Mouse (Mus musculus): ENCODE measurements around the gene 1700067K01Rik. TPM values are rescaled to one million over a fixed set of nuclear protein-coding genes. Genes with fewer than 3 reads are reported as not detected.
"Not testable (repeated sequence)": the region's sequence is repeated elsewhere in the genome, so short reads cannot be mapped to it uniquely, and the experiment has no call there.

Gene 1700067K01Rik
- polyA plus RNA-seq, 1 experiment from 2014 or later: 0.73 TPM

GRCm38 (mm10) chr8:83974521-83974920 lies 26.8 kb upstream of the 1700067K01Rik start:
- H3K4me1 ChIP-seq: peaks cover 53% of the 10 kb centered on the region
- 83% methylated on average over 4 of the region's 4 CpGs for WGBS
- no peak for DNase-seq (ENCODE audit: low spot score)
- peaks cover 34% of the 10 kb centered on the region for H3K36me3 ChIP-seq
- H3K27me3 ChIP-seq (ENCODE audit: low read depth, poor library complexity, severe bottlenecking): no peaks in the 10 kb centered on the region
- no peaks in the 10 kb centered on the region for H3K9me3 ChIP-seq (replicated peaks)
- peak overlapping the region; percentile 89 for H3K4me3 ChIP-seq
- no peak overlapping the region for H3K27ac ChIP-seq

- Histone ChIP-seq H3K4me3 (no peak overlapping the region), H3K27me3 (ENCODE audit: low read depth, poor library complexity, severe bottlenecking) (no peaks in the 10 kb centered on the region), H3K4me1 (peaks cover 53% of the 10 kb centered on the region), H3K9me3 (replicated peaks) (no peaks in the 10 kb centered on the region), H3K36me3 (peaks cover 41% of the 10 kb centered on the region), H3K27ac (no peak overlapping the region)
- 85% methylated on average over 4 of the region's 4 CpGs for WGBS
- DNase-seq (ENCODE audit: low spot score): no peak
Observed at GRCm38 (mm10) chr8:83976101-83976630, 25.1 kb upstream of the 1700067K01Rik start.

GRCm38 (mm10) chr8:83976779-83977350 lies 24.4 kb upstream of the 1700067K01Rik start:
- whole genome bisulfite sequencing: 90% methylated on average over 5 of the region's 5 CpGs
- Histone ChIP-seq H3K27ac (peak overlapping the region; percentile 70), H3K4me1 (peaks cover 48% of the 10 kb centered on the region)

GRCm38 (mm10) chr8:83977646-83978045 lies 23.7 kb upstream of the 1700067K01Rik start:
- 60% methylated on average over 6 of the region's 6 CpGs for WGBS
- no peak for DNase-seq (ENCODE audit: low spot score)
- Histone ChIP-seq H3K27ac (peak overlapping the region; percentile 70), H3K4me1 (peaks cover 40% of the 10 kb centered on the region), H3K36me3 (peaks cover 56% of the 10 kb centered on the region), H3K9me3 (replicated peaks) (no peaks in the 10 kb centered on the region), H3K27me3 (ENCODE audit: low read depth, poor library complexity, severe bottlenecking) (no peaks in the 10 kb centered on the region), H3K4me3 (peak overlapping the region; percentile 25; the same call in 1 of the 2 replicates)

More at GRCm38 (mm10) chr8:83976779-83977350, 24.4 kb upstream of the 1700067K01Rik start:
- Histone ChIP-seq H3K9me3 (replicated peaks) (no peaks in the 10 kb centered on the region), H3K36me3 (peaks cover 48% of the 10 kb centered on the region), H3K27me3 (ENCODE audit: low read depth, poor library complexity, severe bottlenecking) (no peaks in the 10 kb centered on the region), H3K4me3 (0 out of 2 replicates have a peak overlapping the region, but pooled peaks have one; percentile 2)
- DNase-seq (ENCODE audit: low spot score): no peak

GRCm38 (mm10) chr8:83978200-83978599 lies 23.1 kb upstream of the 1700067K01Rik start:
- Histone ChIP-seq H3K27me3 (ENCODE audit: low read depth, poor library complexity, severe bottlenecking) (no peaks in the 10 kb centered on the region), H3K27ac (peak overlapping the region; percentile 70), H3K4me1 (peaks cover 35% of the 10 kb centered on the region), H3K4me3 (0 out of 2 replicates have a peak overlapping the region, but pooled peaks have one; percentile 25), H3K36me3 (peaks cover 61% of the 10 kb centered on the region), H3K9me3 (replicated peaks) (no peaks in the 10 kb centered on the region)
- 74% methylated on average over 9 of the region's 9 CpGs for WGBS
- DNase-seq (ENCODE audit: low spot score): no peak

- Histone ChIP-seq H3K27ac (0 out of 2 replicates have a peak overlapping the region, but pooled peaks have one; percentile 30), H3K9me3 (replicated peaks) (no peaks in the 10 kb centered on the region), H3K36me3 (peaks cover 75% of the 10 kb centered on the region), H3K4me1 (peaks cover 20% of the 10 kb centered on the region), H3K4me3 (no peak overlapping the region), H3K27me3 (ENCODE audit: low read depth, poor library complexity, severe bottlenecking) (no peaks in the 10 kb centered on the region)
- DNase-seq (ENCODE audit: low spot score): no peak
- WGBS: 89% methylated on average over 1 of the region's 1 CpGs
Observed at GRCm38 (mm10) chr8:83980250-83980649, 21.1 kb upstream of the 1700067K01Rik start.

- Histone ChIP-seq H3K9me3 (replicated peaks) (no peaks in the 10 kb centered on the region), H3K4me3 (no peak overlapping the region), H3K36me3 (peaks cover 80% of the 10 kb centered on the region), H3K27ac (no peak overlapping the region), H3K4me1 (peaks cover 20% of the 10 kb centered on the region), H3K27me3 (ENCODE audit: low read depth, poor library complexity, severe bottlenecking) (no peaks in the 10 kb centered on the region)
- no peak for DNase-seq (ENCODE audit: low spot score)
- WGBS: 83% methylated on average over 8 of the region's 8 CpGs
Observed at GRCm38 (mm10) chr8:83980845-83981244, 20.5 kb upstream of the 1700067K01Rik start.

GRCm38 (mm10) chr8:83981533-83981932 lies 19.8 kb upstream of the 1700067K01Rik start:
- Histone ChIP-seq H3K4me1 (peaks cover 20% of the 10 kb centered on the region), H3K9me3 (replicated peaks) (no peaks in the 10 kb centered on the region), H3K36me3 (peaks cover 83% of the 10 kb centered on the region), H3K27me3 (ENCODE audit: low read depth, poor library complexity, severe bottlenecking) (no peaks in the 10 kb centered on the region), H3K27ac (no peak overlapping the region), H3K4me3 (no peak overlapping the region)
- 94% methylated on average over 7 of the region's 7 CpGs for WGBS
- DNase-seq (ENCODE audit: low spot score): no peak

GRCm38 (mm10) chr8:83982449-83982848 lies 18.9 kb upstream of the 1700067K01Rik start:
- H3K9me3 ChIP-seq (replicated peaks): no peaks in the 10 kb centered on the region
- DNase-seq (ENCODE audit: low spot score): no peak
- H3K27me3 ChIP-seq (ENCODE audit: low read depth, poor library complexity, severe bottlenecking): no peaks in the 10 kb centered on the region
- no peak overlapping the region for H3K4me3 ChIP-seq
- H3K4me1 ChIP-seq: peaks cover 11% of the 10 kb centered on the region
- no peak overlapping the region for H3K27ac ChIP-seq
- 90% methylated on average over 4 of the region's 4 CpGs for WGBS
- H3K36me3 ChIP-seq: peaks cover 92% of the 10 kb centered on the region

- not testable (repeated sequence) for H3K9me3 ChIP-seq (replicated peaks); H3K4me1 ChIP-seq; DNase-seq (ENCODE audit: low spot score); H3K27me3 ChIP-seq (ENCODE audit: low read depth, poor library complexity, severe bottlenecking); H3K27ac ChIP-seq; H3K4me3 ChIP-seq
- 97% methylated on average over 2 of the region's 2 CpGs for whole genome bisulfite sequencing
- H3K36me3 ChIP-seq: peaks cover 93% of the 10 kb centered on the region
Observed at GRCm38 (mm10) chr8:83983222-83983621, 18.1 kb upstream of the 1700067K01Rik start.

- H3K4me3 ChIP-seq: no peak overlapping the region
- no peaks in the 10 kb centered on the region for H3K9me3 ChIP-seq (replicated peaks)
- no peak for DNase-seq (ENCODE audit: low spot score)
- WGBS: 86% methylated on average over 7 of the region's 7 CpGs
- H3K27me3 ChIP-seq (ENCODE audit: low read depth, poor library complexity, severe bottlenecking): no peaks in the 10 kb centered on the region
- peaks cover 12% of the 10 kb centered on the region for H3K4me1 ChIP-seq
- peaks cover 95% of the 10 kb centered on the region for H3K36me3 ChIP-seq
- H3K27ac ChIP-seq: no peak overlapping the region
Observed at GRCm38 (mm10) chr8:83989243-83989642, 12.1 kb upstream of the 1700067K01Rik start.

- Histone ChIP-seq H3K4me3 (no peak overlapping the region), H3K9me3 (replicated peaks) (no peaks in the 10 kb centered on the region), H3K27ac (no peak overlapping the region), H3K4me1 (peaks cover 13% of the 10 kb centered on the region), H3K36me3 (peaks cover 95% of the 10 kb centered on the region), H3K27me3 (ENCODE audit: low read depth, poor library complexity, severe bottlenecking) (no peaks in the 10 kb centered on the region)
- DNase-seq (ENCODE audit: low spot score): no peak
- 92% methylated on average over 14 of the region's 14 CpGs for WGBS
Observed at GRCm38 (mm10) chr8:83990170-83990569, 11.1 kb upstream of the 1700067K01Rik start.

GRCm38 (mm10) chr8:83992488-83992887 lies 8.8 kb upstream of the 1700067K01Rik start:
- no peaks in the 10 kb centered on the region for H3K27me3 ChIP-seq (ENCODE audit: low read depth, poor library complexity, severe bottlenecking)
- H3K27ac ChIP-seq: no peak overlapping the region
- DNase-seq (ENCODE audit: low spot score): no peak
- H3K4me3 ChIP-seq: no peak overlapping the region
- H3K36me3 ChIP-seq: peaks cover 74% of the 10 kb centered on the region
- H3K9me3 ChIP-seq (replicated peaks): no peaks in the 10 kb centered on the region
- WGBS: 83% methylated on average over 2 of the region's 2 CpGs
- peaks cover 29% of the 10 kb centered on the region for H3K4me1 ChIP-seq

Measured in limb, embryonic 10.5 days (tissue).